Comparison of ENCODE assay signal across 8 mouse cellular contexts in the genomic region with DNA sequence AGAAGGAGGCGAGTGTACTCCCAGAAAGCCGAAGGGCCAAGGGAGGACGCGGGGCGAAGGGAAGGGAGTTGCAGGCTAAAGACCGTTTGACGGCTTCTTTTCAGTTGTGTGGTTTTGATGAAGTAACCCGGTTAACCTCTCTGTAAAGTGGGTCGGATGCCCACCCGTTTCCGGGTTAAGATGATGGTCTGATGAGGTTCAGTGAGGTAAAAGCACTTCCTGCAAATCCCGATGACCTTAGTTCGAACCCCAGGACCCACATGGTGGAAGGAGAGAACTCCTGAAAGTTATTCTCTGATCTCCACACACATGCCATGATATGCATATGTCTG. TPM values are rescaled to one million over a fixed set of nuclear protein-coding genes. Genes with fewer than 3 reads are reported as not detected.
DNase-seq lines count a peak whose midpoint lies in the region; ATAC-seq and TF ChIP-seq lines count a peak whose summit lies in the region.

No protein-coding gene starts in this region.

- H3K9ac ChIP-seq in kidney, embryonic 14.5 days (ENCODE audit: low read depth, low read length), result peak overlapping the region; percentile 70
- peak overlapping the region; percentile 74 for H3K9ac ChIP-seq in hindbrain, embryonic 14.5 days
- H3K9ac ChIP-seq in midbrain, embryonic 13.5 days (replicated peaks), result peak overlapping the region; percentile 86

- H3K4me3 ChIP-seq in kidney, embryonic 14.5 days (ENCODE audit: low read length), result peak overlapping the region; percentile 59
- peak overlapping the region; percentile 88 for H3K4me3 ChIP-seq in bone marrow macrophage, adult 2 months (ENCODE audit: insufficient read depth, low read length)
- peak overlapping the region; percentile 59 for H3K4me3 ChIP-seq in hindbrain, embryonic 14.5 days (replicated peaks; ENCODE audit: low read length)
- H3K4me3 ChIP-seq in midbrain, embryonic 13.5 days (replicated peaks), result peak overlapping the region; percentile 78

- H3K27ac ChIP-seq in kidney, embryonic 14.5 days (ENCODE audit: low read depth, low read length), result peak overlapping the region; percentile 2; the same call in 1 of the 2 replicates
- H3K27ac ChIP-seq in bone marrow macrophage, adult 2 months (ENCODE audit: insufficient read depth, low read depth, low read length), result no peak overlapping the region
- H3K27ac ChIP-seq in hindbrain, embryonic 14.5 days, result peak overlapping the region; percentile 65; the same call in 1 of the 2 replicates
- peak overlapping the region; percentile 70 for H3K27ac ChIP-seq in midbrain, embryonic 13.5 days

- peaks cover 5% of the 10 kb centered on the region; the same call in 1 of the 2 replicates for H3K4me1 ChIP-seq in kidney, embryonic 14.5 days (ENCODE audit: control insufficient read depth, insufficient read depth, low read length)
- H3K4me1 ChIP-seq in bone marrow macrophage, adult 2 months (ENCODE audit: control insufficient read depth, insufficient read depth, low read length), result peaks cover 7% of the 10 kb centered on the region
- H3K4me1 ChIP-seq in hindbrain, embryonic 14.5 days (replicated peaks; ENCODE audit: control insufficient read depth, insufficient read depth, low read length), result peaks cover 11% of the 10 kb centered on the region; the same call in 1 of the 2 replicates
- peaks cover 20% of the 10 kb centered on the region for H3K4me1 ChIP-seq in midbrain, embryonic 13.5 days (replicated peaks)

- H3K4me2 ChIP-seq in kidney, embryonic 14.5 days (replicated peaks; ENCODE audit: low read depth, low read length), result peak overlapping the region; percentile 65
- peak overlapping the region; percentile 69 for H3K4me2 ChIP-seq in hindbrain, embryonic 14.5 days (replicated peaks)
- H3K4me2 ChIP-seq in midbrain, embryonic 13.5 days (replicated peaks), result peak overlapping the region; percentile 63

- H3K36me3 ChIP-seq in kidney, embryonic 14.5 days (ENCODE audit: control insufficient read depth, insufficient read depth, low read length), result peaks cover 26% of the 10 kb centered on the region
- H3K36me3 ChIP-seq in hindbrain, embryonic 14.5 days (replicated peaks; ENCODE audit: control insufficient read depth, insufficient read depth), result peaks cover 31% of the 10 kb centered on the region
- peaks cover 36% of the 10 kb centered on the region for H3K36me3 ChIP-seq in midbrain, embryonic 13.5 days

- DNase-seq in kidney, postnatal 36 days, result no peak
- peak; percentile 33 for DNase-seq in hindbrain, embryonic 14.5 days (ENCODE audit: low spot score)
- no peak for DNase-seq in left cerebral cortex, adult 18-20 months (ENCODE audit: low spot score in 2 of 2)
- no peak for DNase-seq in adipocyte (ENCODE audit: low spot score)

- WGBS in kidney, embryonic 14.5 days, result under 1% methylated on average over 13 of the region's 13 CpGs
- WGBS in hindbrain, embryonic 14.5 days, result 1% methylated on average over 13 of the region's 13 CpGs
- 2% methylated on average over 13 of the region's 13 CpGs for WGBS in midbrain, embryonic 13.5 days

- no peaks in the 10 kb centered on the region for H3K27me3 ChIP-seq in kidney, embryonic 14.5 days (ENCODE audit: control insufficient read depth, insufficient read depth, low read length)
- H3K27me3 ChIP-seq in hindbrain, embryonic 14.5 days (ENCODE audit: control insufficient read depth, insufficient read depth, low read length), result no peaks in the 10 kb centered on the region
- no peaks in the 10 kb centered on the region for H3K27me3 ChIP-seq in midbrain, embryonic 13.5 days

- ATAC-seq in kidney, embryonic 14.5 days (ENCODE audit: low FRiP score, low TSS enrichment), result 0 out of 2 replicates have a peak, but pooled peaks have one; percentile 0
- ATAC-seq in hindbrain, embryonic 14.5 days (ENCODE audit: low FRiP score), result peak; percentile 2; the same call in 1 of the 2 replicates
- no peak; the same call in 1 of the 2 replicates for ATAC-seq in midbrain, embryonic 13.5 days
- ATAC-seq in monocyte, adult 5-6 weeks (replicated peaks; ENCODE audit: insufficient number of reproducible peaks, low FRiP score, low TSS enrichment, poor library complexity, severe bottlenecking), result no peak

- TF ChIP-seq CTCF in bone marrow macrophage, adult 2 months (IDR thresholded peaks at IDR 0.05; ENCODE audit: low read depth, low read length), result no peak

- H3K9me3 ChIP-seq in kidney, embryonic 14.5 days (ENCODE audit: control insufficient read depth, low read length), result no peaks in the 10 kb centered on the region
- H3K9me3 ChIP-seq in hindbrain, embryonic 14.5 days (ENCODE audit: control insufficient read depth, low read length), result no peaks in the 10 kb centered on the region
- no peaks in the 10 kb centered on the region for H3K9me3 ChIP-seq in midbrain, embryonic 13.5 days

- TF ChIP-seq POLR2A in bone marrow macrophage, adult 2 months (IDR thresholded peaks at IDR 0.05; ENCODE audit: borderline replicate concordance, low read depth, low read length), result no peak

RNA-seq across cellular contexts. Expression of a gene that starts 0.5 kb away (rescaled TPM):
- polyA plus RNA-seq in kidney, embryonic 14.5 days (2014; fragmentation: Nextera tagmentation; extraction: Ambion mirVana), result 21.4 and 24.5 TPM in 2 replicates
- polyA plus RNA-seq in bone marrow macrophage, adult 2 months (2012; ENCODE audit: insufficient read depth, insufficient read length, missing spikeins), result 13.5 and 18.6 TPM in 2 replicates
- polyA plus RNA-seq in hindbrain, embryonic 14.5 days (2014; fragmentation: Nextera tagmentation; extraction: Ambion mirVana), result 20.1 and 21.5 TPM in 2 replicates
- polyA plus RNA-seq in midbrain, embryonic 13.5 days (2015; fragmentation: Nextera tagmentation; extraction: Ambion mirVana), result 24.0 and 24.3 TPM in 2 replicates
- 10 to 100 TPM; 15.9 to 17.7 TPM for total RNA-seq in left cerebral cortex, adult 18-20 months (2021)
- 35.4 to 53.6 TPM (median 46.3 TPM) in 3 replicates for total RNA-seq in monocyte, adult 5-6 weeks (2017)

RNA-seq across cellular contexts. Expression of a gene that starts 0.7 kb away (rescaled TPM):
- 47.9 and 49.1 TPM in 2 replicates for polyA plus RNA-seq in kidney, embryonic 14.5 days (2014; fragmentation: Nextera tagmentation; extraction: Ambion mirVana)
- polyA plus RNA-seq in bone marrow macrophage, adult 2 months (2012; ENCODE audit: insufficient read depth, insufficient read length, missing spikeins), result 41.2 and 50.7 TPM in 2 replicates
- polyA plus RNA-seq in hindbrain, embryonic 14.5 days (2014; fragmentation: Nextera tagmentation; extraction: Ambion mirVana), result 51.7 and 61.7 TPM in 2 replicates
- polyA plus RNA-seq in midbrain, embryonic 13.5 days (2015; fragmentation: Nextera tagmentation; extraction: Ambion mirVana), result 56.7 and 59.1 TPM in 2 replicates
- total RNA-seq in left cerebral cortex, adult 18-20 months (2021), result 10 to 100 TPM; 24.2 to 37.3 TPM
- total RNA-seq in monocyte, adult 5-6 weeks (2017), result 8.2 to 38.8 TPM (median 16.5 TPM) in 3 replicates

RNA-seq across cellular contexts. Expression of a gene that starts 20.6 kb away (rescaled TPM):
- 0.28 and 0.94 TPM in 2 replicates for polyA plus RNA-seq in kidney, embryonic 14.5 days (2014; fragmentation: Nextera tagmentation; extraction: Ambion mirVana)
- not detected in 2 replicates for polyA plus RNA-seq in bone marrow macrophage, adult 2 months (2012; ENCODE audit: insufficient read depth, insufficient read length, missing spikeins)
- polyA plus RNA-seq in hindbrain, embryonic 14.5 days (2014; fragmentation: Nextera tagmentation; extraction: Ambion mirVana), result not detected in 2 replicates
- not detected in 2 replicates for polyA plus RNA-seq in midbrain, embryonic 13.5 days (2015; fragmentation: Nextera tagmentation; extraction: Ambion mirVana)
- total RNA-seq in left cerebral cortex, adult 18-20 months (2021), result not detected
- not detected in 3 replicates for total RNA-seq in monocyte, adult 5-6 weeks (2017)

RNA-seq across cellular contexts. Expression of a gene that starts 28.0 kb away (rescaled TPM):
- polyA plus RNA-seq in kidney, embryonic 14.5 days (2014; fragmentation: Nextera tagmentation; extraction: Ambion mirVana), result 23.6 and 38.1 TPM in 2 replicates
- polyA plus RNA-seq in bone marrow macrophage, adult 2 months (2012; ENCODE audit: insufficient read depth, insufficient read length, missing spikeins), result 3.7 and 4.3 TPM in 2 replicates
- polyA plus RNA-seq in hindbrain, embryonic 14.5 days (2014; fragmentation: Nextera tagmentation; extraction: Ambion mirVana), result 0.78 and 0.90 TPM in 2 replicates
- 0.34 and 0.48 TPM in 2 replicates for polyA plus RNA-seq in midbrain, embryonic 13.5 days (2015; fragmentation: Nextera tagmentation; extraction: Ambion mirVana)
- total RNA-seq in left cerebral cortex, adult 18-20 months (2021), result 1 to 10 TPM; 1.6 to 1.9 TPM
- 1.5 TPM in 1 of 3 replicates, not detected in the others for total RNA-seq in monocyte, adult 5-6 weeks (2017)

RNA-seq across cellular contexts. Expression of a gene that starts 34.8 kb away (rescaled TPM):
- polyA plus RNA-seq in kidney, embryonic 14.5 days (2014; fragmentation: Nextera tagmentation; extraction: Ambion mirVana), result 0.31 and 0.43 TPM in 2 replicates
- polyA plus RNA-seq in bone marrow macrophage, adult 2 months (2012; ENCODE audit: insufficient read depth, insufficient read length, missing spikeins), result not detected in 2 replicates
- polyA plus RNA-seq in hindbrain, embryonic 14.5 days (2014; fragmentation: Nextera tagmentation; extraction: Ambion mirVana), result 0.40 and 0.66 TPM in 2 replicates
- polyA plus RNA-seq in midbrain, embryonic 13.5 days (2015; fragmentation: Nextera tagmentation; extraction: Ambion mirVana), result 1.1 and 1.2 TPM in 2 replicates
- total RNA-seq in left cerebral cortex, adult 18-20 months (2021), result not detected
- 0.43 to 0.97 TPM in 2 of 3 replicates, not detected in the other for total RNA-seq in monocyte, adult 5-6 weeks (2017)

Comparison
In these comparisons a context has a peak if more than half of its experiments do, and no peak if none do; other contexts are left out.
1. ATAC-seq: peak in kidney, embryonic 14.5 days (single experiment) and hindbrain, embryonic 14.5 days (single experiment); none in midbrain, embryonic 13.5 days (single experiment) and monocyte, adult 5-6 weeks (single experiment).
2. Peak in every context shown above with its lines, with median percentiles within 50 percentile points of each other: H3K4me2 ChIP-seq, H3K4me3 ChIP-seq and H3K9ac ChIP-seq.